Mouse (Mus musculus) layer of hippocampus, postnatal 36 days (tissue): ENCODE results near the gene Magi1. TPM values are rescaled to one million over a fixed set of nuclear protein-coding genes. Genes with fewer than 3 reads are reported as not detected.
"Not testable (repeated sequence)": the region's sequence is repeated elsewhere in the genome, so short reads cannot be mapped to it uniquely, and the experiment has no call there.

ENCODE experiments used
- DNase-seq, 2 experiments: peaks; one replicate each; pipeline ENCODE4 v3.0.0; 2022
- total RNA-seq, 2 experiments: library from RNA; stranded (reverse); gene quantifications; 2 replicates each; pipeline ENCODE4 v1.2.3; 2021

The Magi1 gene
- total RNA-seq, 2 experiments from 2014 or later: 45.5 to 53.7 TPM

- no peak for DNase-seq
These were observed 559.0 kb downstream of the Magi1 start for GRCm38 (mm10) chr6:93724749-93725148.

- DNase-seq: no peak
These were observed 560.5 kb downstream of the Magi1 start for GRCm38 (mm10) chr6:93723226-93723625.

- no peak for DNase-seq
These were observed 564.2 kb downstream of the Magi1 start for GRCm38 (mm10) chr6:93719532-93719931.

- no peak for DNase-seq
These were observed 565.3 kb downstream of the Magi1 start for GRCm38 (mm10) chr6:93718385-93718784.

GRCm38 (mm10) chr6:93717826-93718375 is 565.8 kb downstream of the Magi1 start:
- no peak for DNase-seq

- no peak for DNase-seq
These were observed 566.8 kb downstream of the Magi1 start for GRCm38 (mm10) chr6:93716686-93717625.

GRCm38 (mm10) chr6:93715181-93716180 is 568.2 kb downstream of the Magi1 start:
- peak; percentile 23 to 25 for DNase-seq

- DNase-seq: no peak
These were observed 579.4 kb downstream of the Magi1 start for GRCm38 (mm10) chr6:93704350-93704749.

- peak; percentile 51 to 54 for DNase-seq
These were observed 584.3 kb downstream of the Magi1 start for GRCm38 (mm10) chr6:93699436-93699835.

- no peak for DNase-seq
These were observed 585.8 kb downstream of the Magi1 start for GRCm38 (mm10) chr6:93697956-93698355.

GRCm38 (mm10) chr6:93678766-93679165 is 605.0 kb downstream of the Magi1 start:
- no peak for DNase-seq

GRCm38 (mm10) chr6:93666731-93667130 is 617.0 kb downstream of the Magi1 start:
- no peak for DNase-seq

- no peak for DNase-seq
These were observed 618.5 kb downstream of the Magi1 start for GRCm38 (mm10) chr6:93665056-93665805.

- no peak for DNase-seq
These were observed 622.6 kb downstream of the Magi1 start for GRCm38 (mm10) chr6:93661139-93661538.

- DNase-seq: no peak
These were observed 624.2 kb downstream of the Magi1 start for GRCm38 (mm10) chr6:93659534-93659933.

GRCm38 (mm10) chr6:93657187-93657974 is 626.3 kb downstream of the Magi1 start:
- peak; percentile 41 to 44 for DNase-seq

GRCm38 (mm10) chr6:93648581-93649230 is 635.0 kb downstream of the Magi1 start:
- DNase-seq: no peak

- not testable (repeated sequence) for DNase-seq
These were observed 653.9 kb downstream of the Magi1 start for GRCm38 (mm10) chr6:93629735-93630291.

- no peak for DNase-seq
These were observed 656.5 kb downstream of the Magi1 start for GRCm38 (mm10) chr6:93627200-93627599.
